Mouse (Mus musculus): ENCODE results near the gene Gm14147.
"Not testable (repeated sequence)": the region's sequence is repeated elsewhere in the genome, so short reads cannot be mapped to it uniquely, and the experiment has no call there.

Gm14147 gene

DNA sequence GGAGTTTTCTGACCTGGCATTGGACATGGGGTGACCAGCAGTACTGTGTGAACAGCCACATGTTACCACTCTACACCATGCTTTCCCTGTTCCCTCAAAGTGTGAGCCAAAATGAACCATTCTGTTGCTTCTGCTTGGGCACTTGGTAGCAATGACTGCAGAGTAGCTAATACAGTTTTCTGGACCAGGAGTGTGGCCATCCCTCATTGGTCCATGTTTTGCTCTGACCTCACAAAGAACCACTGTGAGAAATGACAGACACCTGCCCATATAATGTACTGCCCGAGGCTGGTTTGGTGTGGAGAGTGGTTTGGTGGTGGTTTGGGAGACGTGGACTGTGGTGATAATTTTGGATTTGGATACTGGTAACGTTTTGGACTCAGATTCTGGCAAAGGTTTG is at the start of gene Gm14147:
TSS of gene Gm14147 (plus strand) at position 301 of the 400 bp plus-strand sequence.
- DNase-seq (ENCODE audit: low spot score): not testable (repeated sequence)

DNA sequence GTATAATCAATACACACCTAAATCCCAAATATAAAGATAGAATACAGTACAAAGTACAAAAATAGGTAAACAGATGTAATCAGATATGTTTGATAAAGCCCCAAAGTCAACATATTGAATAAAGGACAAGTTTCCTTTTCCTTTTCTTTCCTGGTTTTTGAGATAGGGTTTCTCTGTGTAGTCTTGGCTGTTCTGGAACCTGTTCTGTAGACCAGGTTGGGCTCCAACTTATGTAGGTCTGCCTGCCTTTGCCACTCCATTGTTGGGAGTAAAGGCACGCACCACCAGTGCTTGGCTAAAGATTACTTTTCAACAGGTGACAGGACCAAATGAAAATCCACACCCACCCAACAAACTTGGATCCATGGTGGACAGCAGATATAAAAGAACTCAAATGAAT is 41.4 kb upstream of the Gm14147 start:
- no peak for DNase-seq (ENCODE audit: low spot score)

DNA sequence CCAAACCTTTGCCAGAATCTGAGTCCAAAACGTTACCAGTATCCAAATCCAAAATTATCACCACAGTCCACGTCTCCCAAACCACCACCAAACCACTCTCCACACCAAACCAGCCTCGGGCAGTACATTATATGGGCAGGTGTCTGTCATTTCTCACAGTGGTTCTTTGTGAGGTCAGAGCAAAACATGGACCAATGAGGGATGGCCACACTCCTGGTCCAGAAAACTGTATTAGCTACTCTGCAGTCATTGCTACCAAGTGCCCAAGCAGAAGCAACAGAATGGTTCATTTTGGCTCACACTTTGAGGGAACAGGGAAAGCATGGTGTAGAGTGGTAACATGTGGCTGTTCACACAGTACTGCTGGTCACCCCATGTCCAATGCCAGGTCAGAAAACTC is 5.8 kb upstream of the Gm14147 start, which contains the start of gene Gm14151:
TSS of gene Gm14151 (minus strand) at position 101 of the 400 bp plus-strand sequence.
- not testable (repeated sequence) for DNase-seq (ENCODE audit: low spot score)
